Mouse (Mus musculus): Measurements from ENCODE around the gene Hebp1. TPM values are rescaled to one million over a fixed set of nuclear protein-coding genes. Genes with fewer than 3 reads are reported as not detected.

Gene Hebp1
- polyA plus RNA-seq, 1 experiment: 34.1 TPM

- Histone ChIP-seq H3K4me3 (ENCODE audit: control insufficient read depth, insufficient read depth, low read length) (no peak overlapping the region), H3K27me3 (ENCODE audit: control insufficient read depth, insufficient read depth, low read length) (no peaks in the 10 kb centered on the region), H3K4me1 (replicated peaks; ENCODE audit: control insufficient read depth, insufficient read depth, low read length) (peaks cover 7% of the 10 kb centered on the region; the same call in 1 of the 2 replicates), H3K36me3 (ENCODE audit: control insufficient read depth, insufficient read depth, low read length) (no peaks in the 10 kb centered on the region), H3K27ac (ENCODE audit: control insufficient read depth, insufficient read depth, low read length) (no peak overlapping the region)
- no peak for DNase-seq
- no peak for TF ChIP-seq POLR2A (IDR thresholded peaks at IDR 0.05; ENCODE audit: control insufficient read depth, extremely low read depth, insufficient read depth, low read length, poor library complexity)
- no peak for TF ChIP-seq CTCF (IDR thresholded peaks at IDR 0.05; ENCODE audit: borderline replicate concordance, control insufficient read depth, extremely low read depth, insufficient read depth, low read length, poor library complexity)
- WGBS: 95% methylated on average over 6 of the region's 6 CpGs
Observed at GRCm38 (mm10) chr6:135202668-135203067, 4.8 kb upstream of the Hebp1 start.

GRCm38 (mm10) chr6:135200122-135200957, 2.5 kb upstream of the Hebp1 start:
- H3K36me3 ChIP-seq (ENCODE audit: control insufficient read depth, insufficient read depth, low read length): no peaks in the 10 kb centered on the region
- TF ChIP-seq CTCF (IDR thresholded peaks at IDR 0.05; ENCODE audit: borderline replicate concordance, control insufficient read depth, extremely low read depth, insufficient read depth, low read length, poor library complexity) (no peak), POLR2A (IDR thresholded peaks at IDR 0.05; ENCODE audit: control insufficient read depth, extremely low read depth, insufficient read depth, low read length, poor library complexity) (no peak)
- DNase-seq: no peak
- H3K4me3 ChIP-seq (ENCODE audit: control insufficient read depth, insufficient read depth, low read length): no peak overlapping the region
- H3K27ac ChIP-seq (ENCODE audit: control insufficient read depth, insufficient read depth, low read length): no peak overlapping the region
- H3K27me3 ChIP-seq (ENCODE audit: control insufficient read depth, insufficient read depth, low read length): no peaks in the 10 kb centered on the region
- 94% methylated on average over 16 of the region's 16 CpGs for WGBS
- peaks cover 10% of the 10 kb centered on the region; the same call in 1 of the 2 replicates for H3K4me1 ChIP-seq (replicated peaks; ENCODE audit: control insufficient read depth, insufficient read depth, low read length)

DNA sequence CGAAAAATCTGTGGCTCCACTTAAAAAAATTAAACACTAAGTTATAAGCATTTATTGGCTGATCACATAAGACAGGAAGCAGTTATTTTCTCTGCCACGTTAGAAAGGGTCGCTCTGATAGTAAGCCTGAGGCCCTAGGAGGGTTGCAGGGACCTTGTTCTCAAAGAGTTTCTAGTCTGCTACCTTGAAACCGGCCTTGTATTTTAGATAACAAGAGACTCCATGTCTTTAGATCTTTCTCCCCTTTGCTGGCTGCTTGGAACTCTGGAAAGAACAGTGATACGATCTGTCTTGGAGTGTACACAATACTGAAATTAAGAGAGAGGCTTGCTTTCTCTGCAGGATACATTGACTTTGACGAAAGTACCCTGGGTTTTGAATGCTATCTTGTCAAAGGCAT, 904 bp upstream of the Hebp1 start:
- Histone ChIP-seq H3K4me1 (replicated peaks; ENCODE audit: control insufficient read depth, insufficient read depth, low read length) (peaks cover 7% of the 10 kb centered on the region; the same call in 1 of the 2 replicates), H3K4me3 (ENCODE audit: control insufficient read depth, insufficient read depth, low read length) (no peak overlapping the region), H3K27me3 (ENCODE audit: control insufficient read depth, insufficient read depth, low read length) (no peaks in the 10 kb centered on the region), H3K27ac (ENCODE audit: control insufficient read depth, insufficient read depth, low read length) (no peak overlapping the region), H3K36me3 (ENCODE audit: control insufficient read depth, insufficient read depth, low read length) (no peaks in the 10 kb centered on the region)
- DNase-seq: no peak
- 40% methylated on average over 6 of the region's 6 CpGs for WGBS
- no peak for TF ChIP-seq POLR2A (IDR thresholded peaks at IDR 0.05; ENCODE audit: control insufficient read depth, extremely low read depth, insufficient read depth, low read length, poor library complexity)
- no peak for TF ChIP-seq CTCF (IDR thresholded peaks at IDR 0.05; ENCODE audit: borderline replicate concordance, control insufficient read depth, extremely low read depth, insufficient read depth, low read length, poor library complexity)

DNA sequence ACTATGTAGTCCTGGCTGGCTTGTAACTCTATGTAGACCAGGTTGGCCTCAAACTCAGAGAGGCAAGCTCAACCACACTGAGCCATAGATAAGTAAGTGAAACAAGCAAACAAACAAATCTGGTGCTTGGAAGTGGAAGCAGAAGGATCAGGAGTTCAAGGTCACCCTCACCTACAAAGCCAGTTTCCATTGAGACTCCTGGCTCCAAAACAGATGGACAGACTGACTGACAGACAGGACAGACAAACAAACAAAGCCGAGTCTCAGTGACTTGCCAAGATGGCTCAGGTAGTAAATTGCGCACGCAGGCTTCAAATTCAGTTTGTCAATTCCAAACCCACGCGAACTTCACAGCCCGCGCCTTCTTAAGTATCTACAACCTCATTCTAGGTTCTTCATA, 376 bp downstream of the Hebp1 start:
- Histone ChIP-seq H3K36me3 (ENCODE audit: control insufficient read depth, insufficient read depth, low read length) (no peaks in the 10 kb centered on the region), H3K4me3 (ENCODE audit: control insufficient read depth, insufficient read depth, low read length) (peak overlapping the region; percentile 83), H3K27ac (ENCODE audit: control insufficient read depth, insufficient read depth, low read length) (no peak overlapping the region), H3K27me3 (ENCODE audit: control insufficient read depth, insufficient read depth, low read length) (no peaks in the 10 kb centered on the region), H3K4me1 (replicated peaks; ENCODE audit: control insufficient read depth, insufficient read depth, low read length) (peaks cover 6% of the 10 kb centered on the region; the same call in 1 of the 2 replicates)
- no peak for DNase-seq
- TF ChIP-seq CTCF (IDR thresholded peaks at IDR 0.05; ENCODE audit: borderline replicate concordance, control insufficient read depth, extremely low read depth, insufficient read depth, low read length, poor library complexity) (no peak), POLR2A (IDR thresholded peaks at IDR 0.05; ENCODE audit: control insufficient read depth, extremely low read depth, insufficient read depth, low read length, poor library complexity) (no peak)
- WGBS: 18% methylated on average over 7 of the region's 7 CpGs

GRCm38 (mm10) chr6:135196707-135197106, 1.1 kb downstream of the Hebp1 start:
- Histone ChIP-seq H3K36me3 (ENCODE audit: control insufficient read depth, insufficient read depth, low read length) (no peaks in the 10 kb centered on the region), H3K27me3 (ENCODE audit: control insufficient read depth, insufficient read depth, low read length) (no peaks in the 10 kb centered on the region), H3K27ac (ENCODE audit: control insufficient read depth, insufficient read depth, low read length) (no peak overlapping the region), H3K4me1 (replicated peaks; ENCODE audit: control insufficient read depth, insufficient read depth, low read length) (peaks cover 6% of the 10 kb centered on the region; the same call in 1 of the 2 replicates), H3K4me3 (ENCODE audit: control insufficient read depth, insufficient read depth, low read length) (no peak overlapping the region)
- 93% methylated on average over 8 of the region's 8 CpGs for WGBS
- TF ChIP-seq CTCF (IDR thresholded peaks at IDR 0.05; ENCODE audit: borderline replicate concordance, control insufficient read depth, extremely low read depth, insufficient read depth, low read length, poor library complexity) (no peak), POLR2A (IDR thresholded peaks at IDR 0.05; ENCODE audit: control insufficient read depth, extremely low read depth, insufficient read depth, low read length, poor library complexity) (no peak)
- no peak for DNase-seq

- Histone ChIP-seq H3K4me3 (ENCODE audit: control insufficient read depth, insufficient read depth, low read length) (no peak overlapping the region), H3K36me3 (ENCODE audit: control insufficient read depth, insufficient read depth, low read length) (no peaks in the 10 kb centered on the region), H3K27me3 (ENCODE audit: control insufficient read depth, insufficient read depth, low read length) (no peaks in the 10 kb centered on the region), H3K4me1 (replicated peaks; ENCODE audit: control insufficient read depth, insufficient read depth, low read length) (peaks cover 12% of the 10 kb centered on the region), H3K27ac (ENCODE audit: control insufficient read depth, insufficient read depth, low read length) (no peak overlapping the region)
- TF ChIP-seq CTCF (IDR thresholded peaks at IDR 0.05; ENCODE audit: borderline replicate concordance, control insufficient read depth, extremely low read depth, insufficient read depth, low read length, poor library complexity) (no peak), POLR2A (IDR thresholded peaks at IDR 0.05; ENCODE audit: control insufficient read depth, extremely low read depth, insufficient read depth, low read length, poor library complexity) (no peak)
- WGBS: 89% methylated on average over 4 of the region's 4 CpGs
- DNase-seq: no peak
Observed at GRCm38 (mm10) chr6:135194907-135195306, 2.9 kb downstream of the Hebp1 start.
